Mouse (Mus musculus) lung, postnatal 0 days (tissue): ENCODE data around the gene Neu3.

Source experiments
- CTCF ChIP-seq: IDR thresholded peaks from 2 replicates; pipeline ENCODE4 v1.5.1; 2016; ENCODE audit warnings: antibody characterized with exemption, mild to moderate bottlenecking
- EP300 ChIP-seq: IDR thresholded peaks from 2 replicates; pipeline ENCODE4 v1.6.1; 2016; ENCODE audit warnings: antibody characterized with exemption, mild to moderate bottlenecking, control low read depth

GRCm38 (mm10) chr7:99781916-99782315 is 46.3 kb downstream of the Neu3 start:
- TF ChIP-seq CTCF, result no peak
- TF ChIP-seq EP300, result no peak
